Comparison of ENCODE assay signal across 8 mouse cellular contexts in the genomic region with DNA sequence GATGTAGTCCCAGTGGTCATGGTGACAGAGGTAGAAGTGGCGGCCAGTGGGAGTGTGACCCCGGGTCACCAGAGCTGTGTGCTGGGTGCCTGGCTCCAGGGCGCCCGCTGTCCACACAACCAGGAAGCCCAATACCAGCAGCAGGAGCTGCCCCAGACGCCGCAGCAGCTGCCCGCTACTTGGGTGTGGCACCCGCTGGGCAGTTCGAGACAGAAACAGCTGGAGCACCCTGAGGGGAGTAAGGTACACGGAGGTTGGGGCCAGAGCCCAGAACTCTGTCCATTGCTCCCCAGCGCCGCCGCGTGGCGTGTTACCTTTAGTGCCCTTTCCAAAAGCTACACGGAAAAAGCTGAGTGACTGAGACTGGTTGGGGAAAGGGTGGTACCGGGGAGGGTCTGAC. TPM values are rescaled to one million over a fixed set of nuclear protein-coding genes. Genes with fewer than 3 reads are reported as not detected.
DNase-seq lines count a peak whose midpoint lies in the region; ATAC-seq lines count a peak whose summit lies in the region.

No protein-coding gene starts in this region.

- H3K9me3 ChIP-seq in heart, embryonic 10.5 days = no peaks in the 10 kb centered on the region
- no peaks in the 10 kb centered on the region for H3K9me3 ChIP-seq in heart, embryonic 14.5 days (ENCODE audit: control insufficient read depth, low read length)
- no peaks in the 10 kb centered on the region for H3K9me3 ChIP-seq in liver, embryonic 11.5 days (ENCODE audit: control insufficient read depth, low read length)
- H3K9me3 ChIP-seq in forebrain, embryonic 10.5 days = no peaks in the 10 kb centered on the region

- H3K36me3 ChIP-seq in heart, embryonic 10.5 days = no peaks in the 10 kb centered on the region
- no peaks in the 10 kb centered on the region for H3K36me3 ChIP-seq in heart, embryonic 14.5 days (ENCODE audit: control insufficient read depth, insufficient read depth, low read length)
- H3K36me3 ChIP-seq in liver, embryonic 11.5 days (ENCODE audit: control insufficient read depth, insufficient read depth, low read length) = no peaks in the 10 kb centered on the region
- H3K36me3 ChIP-seq in forebrain, embryonic 10.5 days (replicated peaks) = no peaks in the 10 kb centered on the region

- no peak for DNase-seq in heart, embryonic 10.5 days (ENCODE audit: low spot score)
- DNase-seq in heart, adult 8-10 months (ENCODE audit: low spot score) = no peak
- DNase-seq in ZHBTc4 (ENCODE audit: low read depth, low spot score) = peak; percentile 68
- DNase-seq in liver, embryonic 11.5 days (ENCODE audit: low spot score) = no peak
- peak; percentile 15 for DNase-seq in spleen, adult 12 weeks (ENCODE audit: low spot score)
- no peak for DNase-seq in cerebellum, postnatal 36 days
- no peak for DNase-seq in forebrain, embryonic 10.5 days (ENCODE audit: extremely low spot score, low spot score)

- H3K4me3 ChIP-seq in heart, embryonic 10.5 days = peak overlapping the region; percentile 39
- H3K4me3 ChIP-seq in heart, embryonic 14.5 days (ENCODE audit: control insufficient read depth in 1 of 2, insufficient read depth in 1 of 2, low read depth in 1 of 2, low read length in 2 of 2) = peak overlapping the region in 1 of 2 experiments; percentile 6; a peak in 1 of 4 replicates
- H3K4me3 ChIP-seq in liver, embryonic 11.5 days (ENCODE audit: low read depth, low read length) = peak overlapping the region; percentile 17; the same call in 1 of the 2 replicates
- H3K4me3 ChIP-seq in forebrain, embryonic 10.5 days = no peak overlapping the region

- peaks cover 34% of the 10 kb centered on the region for H3K4me1 ChIP-seq in heart, embryonic 10.5 days
- peaks cover 13 to 22% of the 10 kb centered on the region in 2 experiments for H3K4me1 ChIP-seq in heart, embryonic 14.5 days (ENCODE audit: control insufficient read depth in 2 of 2, insufficient read depth in 2 of 2, low read length in 2 of 2)
- peaks cover 6% of the 10 kb centered on the region for H3K4me1 ChIP-seq in liver, embryonic 11.5 days (replicated peaks; ENCODE audit: control insufficient read depth, insufficient read depth, low read length)
- peaks cover 12% of the 10 kb centered on the region for H3K4me1 ChIP-seq in forebrain, embryonic 10.5 days

- no peak overlapping the region for H3K27ac ChIP-seq in heart, embryonic 10.5 days
- no peak overlapping the region for H3K27ac ChIP-seq in heart, embryonic 14.5 days (replicated peaks in 1 of 2; ENCODE audit: control insufficient read depth in 1 of 2, insufficient read depth in 1 of 2, low read depth in 2 of 2, low read length in 2 of 2)
- no peak overlapping the region for H3K27ac ChIP-seq in liver, embryonic 11.5 days (ENCODE audit: low read depth, low read length)
- H3K27ac ChIP-seq in forebrain, embryonic 10.5 days = no peak overlapping the region

- H3K9ac ChIP-seq in heart, embryonic 14.5 days (ENCODE audit: low read length) = peak overlapping the region; percentile 21; the same call in 1 of the 2 replicates
- H3K9ac ChIP-seq in liver, embryonic 11.5 days (ENCODE audit: low read depth, low read length) = no peak overlapping the region

- peaks cover 34% of the 10 kb centered on the region for H3K27me3 ChIP-seq in heart, embryonic 10.5 days (ENCODE audit: insufficient read depth, poor library complexity, severe bottlenecking)
- H3K27me3 ChIP-seq in heart, embryonic 14.5 days (ENCODE audit: control insufficient read depth, insufficient read depth, low read length) = no peaks in the 10 kb centered on the region
- H3K27me3 ChIP-seq in liver, embryonic 11.5 days (replicated peaks; ENCODE audit: control insufficient read depth, insufficient read depth, low read length) = peaks cover 21% of the 10 kb centered on the region
- peaks cover 19% of the 10 kb centered on the region for H3K27me3 ChIP-seq in forebrain, embryonic 10.5 days (ENCODE audit: poor library complexity, severe bottlenecking)

- WGBS in heart, embryonic 10.5 days = 25% methylated on average over 17 of the region's 17 CpGs
- WGBS in heart, embryonic 14.5 days = 24% methylated on average over 17 of the region's 17 CpGs
- 17% methylated on average over 17 of the region's 17 CpGs for WGBS in liver, embryonic 11.5 days
- 27% methylated on average over 17 of the region's 17 CpGs for WGBS in forebrain, embryonic 10.5 days

- ATAC-seq in heart, embryonic 14.5 days (ENCODE audit: insufficient number of reproducible peaks, insufficient read depth, low FRiP score, low read depth) = no peak
- ATAC-seq in liver, embryonic 11.5 days (replicated peaks; ENCODE audit: low FRiP score) = no peak

- peak overlapping the region; percentile 44; the same call in 1 of the 2 replicates for H3K4me2 ChIP-seq in heart, embryonic 14.5 days (ENCODE audit: low read length)
- peak overlapping the region; percentile 53 for H3K4me2 ChIP-seq in liver, embryonic 11.5 days

RNA-seq across cellular contexts. Expression of a gene that starts 8.3 kb away (rescaled TPM):
- 0.04 and 0.12 TPM in 2 replicates for polyA plus RNA-seq in heart, embryonic 10.5 days (2016; fragmentation: Nextera tagmentation; extraction: Ambion mirVana)
- total RNA-seq in heart, adult 8-10 months (2022) = under 1 TPM in 3 of 4 experiments, not detected in 1; 0.06 to 0.12 (median 0.06) TPM
- 0.05 TPM in 2 replicates for polyA plus RNA-seq in heart, embryonic 14.5 days (2014; fragmentation: Nextera tagmentation; extraction: Ambion mirVana)
- 0.03 TPM in 2 replicates for polyA plus RNA-seq in liver, embryonic 11.5 days (2014; fragmentation: Nextera tagmentation; extraction: Ambion mirVana)
- polyA plus RNA-seq in forebrain, embryonic 10.5 days (2016; fragmentation: Nextera tagmentation; extraction: Ambion mirVana) = 0.01 and 0.04 TPM in 2 replicates

RNA-seq across cellular contexts. Expression of a gene that starts 18.7 kb away (rescaled TPM):
- polyA plus RNA-seq in heart, embryonic 10.5 days (2016; fragmentation: Nextera tagmentation; extraction: Ambion mirVana) = 3.2 and 3.4 TPM in 2 replicates
- 10 to 100 TPM; 19.2 to 23.4 (median 20.0) TPM for total RNA-seq in heart, adult 8-10 months (2022)
- polyA plus RNA-seq in heart, embryonic 14.5 days (2014; fragmentation: Nextera tagmentation; extraction: Ambion mirVana) = 2.2 and 3.6 TPM in 2 replicates
- polyA plus RNA-seq in liver, embryonic 11.5 days (2014; fragmentation: Nextera tagmentation; extraction: Ambion mirVana) = 2.2 and 2.4 TPM in 2 replicates
- polyA plus RNA-seq in forebrain, embryonic 10.5 days (2016; fragmentation: Nextera tagmentation; extraction: Ambion mirVana) = 3.8 and 4.2 TPM in 2 replicates

RNA-seq across cellular contexts. Expression of a gene that starts 28.1 kb away (rescaled TPM):
- polyA plus RNA-seq in heart, embryonic 10.5 days (2016; fragmentation: Nextera tagmentation; extraction: Ambion mirVana) = 63.7 and 65.8 TPM in 2 replicates
- 10 to 100 TPM; 49.9 to 64.7 (median 56.9) TPM for total RNA-seq in heart, adult 8-10 months (2022)
- 56.2 and 59.2 TPM in 2 replicates for polyA plus RNA-seq in heart, embryonic 14.5 days (2014; fragmentation: Nextera tagmentation; extraction: Ambion mirVana)
- 62.4 and 63.2 TPM in 2 replicates for polyA plus RNA-seq in liver, embryonic 11.5 days (2014; fragmentation: Nextera tagmentation; extraction: Ambion mirVana)
- 66.5 and 69.5 TPM in 2 replicates for polyA plus RNA-seq in forebrain, embryonic 10.5 days (2016; fragmentation: Nextera tagmentation; extraction: Ambion mirVana)

Comparison
In these comparisons a context has a peak if more than half of its experiments do, and no peak if none do; other contexts are left out.
1. DNase-seq: peak in ZHBTc4 (single experiment) and spleen, adult 12 weeks (single experiment); none in heart, embryonic 10.5 days (single experiment), heart, adult 8-10 months (single experiment), liver, embryonic 11.5 days (single experiment), cerebellum, postnatal 36 days (0 of 2) and forebrain, embryonic 10.5 days (single experiment).